Mouse (Mus musculus) mouse trophoblast stem cell (cell line): ENCODE results near the gene Fam171a1.

ENCODE experiments used
- in situ Hi-C, 2 experiments: fragments of 300-500 bp; cut with MseI, MboI; formaldehyde crosslinking; loops; 2 replicates in 1 of 2; 3 replicates in 1 of 2; pipeline ENCODE4 v1.15.1; 2025

Gene Fam171a1

DNA sequence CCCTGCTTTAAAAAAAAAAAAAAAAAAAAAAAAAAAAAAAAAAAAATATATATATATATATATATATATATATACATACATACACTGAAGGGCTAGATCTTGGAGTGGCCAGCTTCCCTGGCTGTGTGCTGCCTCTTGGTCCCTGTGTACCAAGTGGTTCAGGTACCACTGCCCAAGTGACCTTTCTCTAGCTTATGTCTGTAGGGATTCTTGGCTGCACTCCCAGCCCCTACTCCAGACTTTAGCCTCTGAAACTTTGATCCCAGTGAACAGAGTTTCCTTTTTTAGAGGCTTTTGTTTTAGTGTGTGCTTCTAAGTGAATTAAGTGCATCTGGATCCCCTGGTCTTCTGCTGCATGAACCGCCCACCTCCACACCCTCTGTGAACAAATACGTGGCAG, 24.3 kb downstream of the Fam171a1 start:
- in situ Hi-C loops, result no loop called here

GRCm38 (mm10) chr2:3139065-3139464, 25.0 kb downstream of the Fam171a1 start:
- in situ Hi-C loops, result no loop called here

- in situ Hi-C loops, result no loop called here
Measured at GRCm38 (mm10) chr2:3139578-3139977, 25.6 kb downstream of the Fam171a1 start.

DNA sequence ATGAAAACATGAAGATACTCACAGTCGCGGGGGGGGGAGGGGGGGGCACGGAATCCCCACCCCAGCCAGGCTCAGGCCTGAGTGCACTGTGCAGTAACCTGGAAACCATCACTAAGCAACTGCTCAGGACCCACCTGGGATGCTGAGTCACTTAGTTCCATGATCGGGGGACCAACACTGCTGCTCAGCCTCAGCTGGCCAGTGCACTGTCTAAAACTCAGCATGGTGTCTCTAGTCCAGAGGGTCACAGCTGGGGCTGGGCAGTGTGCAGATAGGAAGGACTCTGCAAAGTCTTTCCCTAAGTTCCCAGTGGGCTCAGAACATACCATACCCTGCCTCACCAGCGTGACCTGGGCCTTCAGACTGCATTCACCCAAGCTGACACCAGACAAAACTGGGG, 26.6 kb downstream of the Fam171a1 start:
- in situ Hi-C loops, result no loop called here

GRCm38 (mm10) chr2:3141804-3142203, 27.8 kb downstream of the Fam171a1 start:
- in situ Hi-C loops, result no loop called here

DNA sequence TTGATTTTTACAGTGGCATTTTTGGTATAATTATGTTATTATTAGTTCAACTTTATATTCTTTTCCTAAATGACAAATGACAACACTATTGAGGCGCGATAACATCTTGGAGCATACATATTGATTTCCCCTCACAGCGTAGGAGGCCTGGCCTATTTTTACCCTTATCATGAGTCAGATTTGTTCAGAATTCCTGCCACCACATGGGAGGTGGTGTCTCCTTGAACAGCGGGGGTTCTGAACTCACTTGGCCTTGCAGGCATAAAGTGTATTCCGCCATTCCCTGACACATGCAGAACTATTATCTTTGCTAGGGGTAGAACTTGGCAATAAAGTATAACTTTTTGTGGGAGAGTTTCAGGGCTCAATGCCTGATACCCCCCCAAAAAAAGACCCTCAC, 30.3 kb downstream of the Fam171a1 start:
- in situ Hi-C loops, result no loop called here

DNA sequence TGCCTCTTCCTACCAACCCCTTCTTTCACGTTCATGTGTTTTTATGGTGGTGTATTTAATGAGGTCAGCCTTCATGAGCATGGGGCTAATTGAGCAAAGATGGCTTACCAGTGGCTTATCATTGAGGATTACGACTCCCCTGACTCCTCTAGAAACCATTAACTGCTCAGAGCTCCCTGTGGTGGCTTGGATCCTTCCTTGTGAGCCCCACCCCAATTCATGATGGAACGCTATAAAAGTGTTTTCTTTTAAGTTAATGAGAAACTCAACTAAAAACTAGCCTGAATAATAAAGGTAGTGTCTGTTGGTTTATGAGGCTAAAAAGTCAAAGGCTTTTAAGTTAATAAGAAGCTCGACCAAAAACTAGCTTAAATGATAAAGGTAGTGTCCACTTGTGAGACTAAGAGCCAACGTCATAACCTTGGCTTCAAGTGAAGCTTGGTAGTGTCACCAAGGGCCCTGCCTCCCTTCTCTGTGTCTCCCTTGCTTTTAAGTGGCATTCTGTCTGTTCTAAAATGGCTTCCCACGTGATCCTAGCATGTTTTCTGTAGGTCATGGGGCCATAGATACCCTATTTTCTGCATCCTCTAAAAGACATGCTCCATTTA, 33.6 kb downstream of the Fam171a1 start:
- in situ Hi-C loops, result no loop called here

- in situ Hi-C loops, result no loop called here
Measured at GRCm38 (mm10) chr2:3148731-3149130, 34.7 kb downstream of the Fam171a1 start.

- in situ Hi-C loops, result no loop called here
Measured at GRCm38 (mm10) chr2:3150324-3150723, 36.3 kb downstream of the Fam171a1 start.

DNA sequence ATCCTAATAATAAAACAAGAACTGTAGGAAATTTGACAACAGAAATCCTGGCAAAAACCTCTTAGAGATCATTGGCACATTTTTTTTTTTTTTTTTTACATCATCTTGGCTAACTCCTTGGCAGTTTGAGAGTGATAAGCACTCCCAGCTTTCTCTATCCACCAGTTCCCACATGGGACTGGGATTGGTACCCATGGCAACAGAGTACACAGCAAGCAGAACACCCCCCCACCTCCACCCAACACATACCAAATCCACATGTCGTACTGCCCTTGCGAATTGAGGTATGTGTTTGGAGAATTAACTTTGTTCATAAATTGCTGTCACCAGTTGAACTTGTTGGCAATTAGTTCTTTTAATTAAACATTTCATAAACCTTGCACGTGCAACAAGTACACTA, 37.3 kb downstream of the Fam171a1 start:
- in situ Hi-C loops, result no loop called here

DNA sequence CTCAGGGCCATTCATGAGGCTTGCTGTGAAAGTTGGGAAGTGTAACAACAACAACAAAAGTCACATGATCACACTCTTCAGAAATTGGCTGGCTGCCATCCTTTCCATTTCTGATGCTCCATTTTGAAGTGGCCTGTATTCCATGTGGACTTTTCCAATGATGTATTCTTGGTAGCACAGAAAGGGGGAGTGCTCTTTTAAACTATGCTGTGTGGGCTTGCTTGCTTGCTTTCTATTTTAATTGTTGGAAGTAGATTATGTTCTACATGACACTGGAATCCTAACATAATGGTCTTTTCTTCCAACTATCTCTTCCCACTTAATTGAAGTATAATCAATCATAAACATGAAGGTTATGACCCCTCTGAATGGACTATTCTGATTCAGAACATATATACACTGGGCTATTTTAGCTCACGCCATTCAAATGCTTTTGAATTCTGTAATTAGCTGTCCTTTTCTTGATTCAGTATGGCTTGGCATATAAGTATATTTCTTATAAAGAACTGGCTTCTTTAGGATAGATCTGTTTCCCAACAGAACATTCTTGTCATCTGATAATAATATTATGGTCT, 40.2 kb downstream of the Fam171a1 start:
- in situ Hi-C loops, result no loop called here

DNA sequence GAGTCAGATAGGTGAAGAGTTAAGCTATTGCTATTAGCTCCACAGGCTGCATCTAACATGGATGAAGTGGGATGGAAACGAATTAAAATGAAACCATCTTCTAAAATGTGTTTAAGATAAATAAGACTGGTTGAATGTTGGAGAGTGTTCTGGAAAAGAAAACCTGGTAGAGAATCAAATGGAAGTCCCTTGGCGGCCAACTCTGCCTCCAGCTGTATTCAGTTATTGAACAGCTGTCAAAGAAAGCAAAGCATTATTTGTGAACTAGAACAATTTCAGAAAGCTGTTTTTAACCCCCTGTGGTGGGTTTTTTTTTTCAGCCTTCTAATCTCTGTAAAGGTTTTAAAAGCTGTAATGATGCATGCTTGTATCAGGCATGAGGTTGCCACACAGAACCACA, 41.0 kb downstream of the Fam171a1 start:
- in situ Hi-C loops, result no loop called here

GRCm38 (mm10) chr2:3157030-3157429, 43.0 kb downstream of the Fam171a1 start:
- in situ Hi-C loops, result no loop called here

DNA sequence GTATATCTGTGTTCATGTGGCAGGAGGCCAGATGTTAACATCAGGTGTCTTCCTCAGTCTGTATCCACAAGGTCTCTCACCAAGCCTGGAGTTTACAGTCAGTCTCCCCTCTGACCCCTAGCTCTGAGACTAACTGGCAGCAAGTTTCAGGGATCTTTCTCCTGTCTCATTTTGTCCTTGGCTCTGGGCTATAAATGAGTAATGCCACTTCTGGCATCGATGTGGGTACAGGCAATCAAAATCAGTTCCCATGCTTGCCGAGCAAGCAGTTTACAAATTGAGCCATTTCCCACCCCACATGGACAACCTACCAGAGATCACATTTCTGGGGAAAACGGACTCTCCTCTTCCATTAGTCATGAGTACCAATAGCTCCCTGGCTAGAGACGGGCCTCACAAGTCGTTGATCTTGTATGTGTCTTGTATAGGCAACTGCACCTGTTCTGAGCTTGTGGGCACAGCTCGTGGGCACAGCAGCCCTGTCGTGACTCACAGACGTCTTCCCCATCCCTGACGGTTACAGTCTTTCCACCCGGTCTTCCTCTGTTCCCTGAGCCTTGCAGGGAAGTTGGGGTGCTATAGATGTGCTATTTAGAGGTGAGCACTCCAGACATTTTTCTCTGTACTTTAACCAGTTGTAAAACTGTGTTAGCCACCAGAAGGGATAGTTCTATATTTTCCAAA, 43.8 kb downstream of the Fam171a1 start:
- in situ Hi-C loops, result no loop called here

DNA sequence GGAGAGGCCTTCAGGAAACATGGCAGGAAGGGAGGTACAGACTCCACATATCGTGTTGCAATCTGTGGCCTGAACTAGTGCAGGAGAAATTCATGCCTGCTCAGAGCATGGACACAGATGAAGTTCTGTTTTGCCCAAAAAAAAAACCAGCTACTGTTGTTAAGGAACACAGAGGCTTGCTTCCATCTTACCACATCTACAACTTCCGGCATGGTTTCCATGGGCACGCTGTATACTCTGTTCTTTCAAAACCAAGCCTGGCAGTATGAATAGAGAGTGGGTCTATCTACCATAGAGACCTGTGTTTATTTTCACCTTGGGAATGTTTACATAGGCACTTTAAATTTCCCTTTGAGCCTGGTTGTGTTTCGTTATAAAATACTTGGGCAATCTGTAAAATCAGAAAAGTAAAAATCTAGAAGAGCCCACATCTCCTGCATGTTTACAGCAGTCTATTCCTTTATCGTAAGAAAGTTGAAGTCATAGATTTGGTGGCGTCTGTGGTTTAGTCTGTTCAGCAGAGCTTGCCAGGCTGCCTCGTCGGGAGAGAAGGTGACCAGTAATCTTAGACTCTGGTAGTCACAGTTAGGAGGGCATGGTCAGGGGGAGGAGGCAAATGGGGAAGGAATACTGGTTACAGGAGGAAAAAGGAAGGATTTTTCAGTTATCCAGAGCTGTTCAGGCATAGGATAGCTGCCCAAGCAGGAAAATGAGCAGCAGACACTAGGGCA, 44.8 kb downstream of the Fam171a1 start:
- in situ Hi-C loops, result no loop called here

- in situ Hi-C loops, result no loop called here
Measured at GRCm38 (mm10) chr2:3161578-3161977, 47.6 kb downstream of the Fam171a1 start.

GRCm38 (mm10) chr2:3163501-3164076, 49.6 kb downstream of the Fam171a1 start:
- in situ Hi-C loops, result no loop called here

DNA sequence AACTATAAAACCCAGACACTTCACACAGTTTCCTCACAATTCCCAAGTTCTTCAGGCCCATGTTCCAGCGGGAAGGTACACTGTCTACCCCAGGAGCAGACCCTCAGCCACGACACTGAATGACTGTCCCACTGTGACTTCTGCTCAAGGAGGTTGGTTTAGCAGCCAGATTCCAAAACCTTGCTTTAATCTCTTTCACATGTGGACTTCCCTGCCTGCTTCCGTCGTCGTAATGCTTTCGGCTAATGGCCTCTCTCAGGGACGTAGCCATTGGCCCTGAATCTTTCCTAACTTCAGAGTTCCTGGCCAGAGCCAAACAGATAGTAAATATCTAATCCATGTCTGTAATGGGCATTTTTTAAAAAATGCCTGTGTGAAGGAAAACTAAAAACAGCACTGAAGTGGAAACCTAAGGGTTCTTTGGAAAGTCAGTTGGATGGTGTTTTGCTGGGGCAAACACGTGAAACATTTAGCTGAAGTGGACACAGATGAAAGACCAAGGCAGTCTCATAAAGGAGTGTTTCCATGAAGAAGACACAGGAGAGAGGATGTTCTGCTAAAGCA, 51.1 kb downstream of the Fam171a1 start:
- in situ Hi-C loops, result no loop called here

GRCm38 (mm10) chr2:3165890-3166605, 52.0 kb downstream of the Fam171a1 start:
- in situ Hi-C loops, result no loop called here

DNA sequence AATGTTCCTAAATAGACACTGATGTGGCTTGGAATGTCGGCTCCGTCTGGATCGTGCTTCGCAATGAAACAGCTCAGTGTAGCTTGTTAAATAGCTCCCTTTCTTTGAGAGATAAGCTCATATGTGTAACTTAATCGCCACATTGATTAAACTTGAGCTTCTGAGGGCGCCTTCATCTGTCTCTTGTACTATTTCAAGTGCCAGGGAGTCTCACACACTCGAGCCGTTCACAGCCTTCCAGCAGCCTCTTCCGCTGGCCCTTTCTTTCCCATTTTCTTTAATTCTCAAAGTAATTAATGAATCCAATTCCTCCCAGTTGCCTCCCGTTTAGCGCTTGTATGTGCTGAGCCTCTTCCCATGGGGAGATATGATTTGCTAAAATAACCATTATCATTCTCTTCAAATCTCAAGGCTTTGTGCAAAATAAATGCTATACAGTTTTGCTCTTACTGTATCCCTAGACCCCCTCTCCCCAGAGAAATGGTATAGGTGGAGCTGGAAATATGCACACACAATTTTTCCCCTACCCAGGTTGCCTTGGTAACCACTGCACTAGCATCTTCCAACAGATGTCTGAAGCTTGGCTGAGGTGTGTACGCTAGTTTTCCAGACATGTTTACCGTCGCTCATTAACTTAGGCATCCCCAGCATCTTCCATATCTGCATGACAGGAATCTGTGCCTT, 54.8 kb downstream of the Fam171a1 start:
- in situ Hi-C loops, result no loop called here

DNA sequence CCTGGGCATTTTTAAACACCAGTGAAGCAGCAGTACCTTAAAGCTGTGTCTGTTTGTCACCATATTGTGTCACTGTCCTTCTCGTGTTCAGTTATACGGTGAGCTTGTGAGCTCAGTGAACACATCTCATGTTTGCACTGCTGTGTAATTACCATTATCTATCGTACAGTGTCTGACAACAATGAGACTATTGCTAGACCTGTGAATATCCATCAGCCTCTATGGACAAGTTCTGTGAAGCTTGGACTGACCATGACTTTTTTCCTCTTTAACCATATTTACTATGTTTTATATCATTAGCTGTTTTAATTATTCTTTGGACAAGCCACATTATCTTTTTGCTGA, 55.4 kb downstream of the Fam171a1 start:
- in situ Hi-C loops, result no loop called here
